Mouse (Mus musculus): Measurements from ENCODE around the gene Usp46.

Usp46 gene

DNA sequence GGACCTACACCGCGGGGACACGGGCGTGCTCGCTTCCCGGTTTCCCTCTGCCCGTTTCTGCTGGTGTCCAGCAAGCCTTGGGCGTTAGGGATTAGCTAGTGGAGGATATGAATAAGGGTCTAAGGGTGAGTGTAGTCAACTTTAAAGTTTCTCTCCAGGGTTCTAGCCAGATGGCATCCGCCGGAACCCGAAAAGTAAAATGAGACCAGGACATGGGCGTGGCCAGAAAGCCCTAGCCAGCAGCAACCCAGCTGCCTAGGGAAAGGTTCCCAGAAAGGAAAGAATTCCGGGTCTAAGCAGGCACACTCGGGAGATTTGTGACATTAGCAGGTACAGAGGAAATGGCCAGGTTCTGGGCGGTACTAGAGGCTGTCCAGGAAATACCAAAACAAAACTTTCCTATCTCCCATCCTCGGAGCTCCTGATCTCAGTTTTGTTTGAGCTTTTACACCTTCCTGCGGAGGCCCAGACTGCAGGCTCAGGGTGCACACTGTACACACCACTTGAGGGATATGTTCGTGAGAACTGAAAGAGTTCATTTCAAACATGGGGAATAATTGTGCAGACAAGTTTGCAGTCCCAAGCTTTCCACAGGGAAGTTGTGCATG, 587 bp upstream of the Usp46 start:
- DNase-seq, result peak; percentile 91

GRCm38 (mm10) chr5:74067346-74067745, 885 bp downstream of the Usp46 start:
- DNase-seq, result no peak

DNA sequence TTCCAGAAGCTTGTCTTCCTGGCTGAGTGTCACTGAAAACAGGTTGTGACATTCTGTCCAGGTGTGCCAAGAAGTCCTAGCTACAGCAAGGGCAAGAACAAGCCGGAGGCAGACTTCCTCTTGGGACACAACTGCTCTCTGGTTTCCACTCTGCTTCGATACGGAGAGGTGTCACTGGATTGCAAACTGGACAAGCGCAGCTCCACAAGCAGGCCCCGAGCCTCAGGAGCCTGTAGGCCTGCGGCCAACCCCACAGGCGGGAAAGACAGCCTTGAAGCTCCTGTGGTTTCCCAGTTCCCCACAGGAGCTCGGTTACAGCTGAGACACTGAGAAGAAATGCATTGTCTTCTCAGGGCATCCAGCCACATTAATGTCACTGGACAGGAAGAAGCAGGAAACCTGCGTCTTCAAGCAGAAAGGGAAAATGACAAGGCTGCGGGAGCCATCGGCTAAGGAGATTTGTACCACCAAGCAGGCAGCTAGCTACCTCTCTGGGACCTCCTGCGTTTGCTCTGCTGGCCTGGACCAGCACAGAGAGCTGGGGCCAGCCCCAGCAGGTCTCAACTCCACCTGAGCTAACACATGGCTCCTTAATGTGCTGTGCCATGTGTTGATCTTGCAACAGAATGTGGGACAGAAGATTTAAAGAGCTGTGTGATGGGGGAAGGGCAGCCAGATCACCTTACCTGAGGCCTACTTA, 1.7 kb downstream of the Usp46 start:
- peak; percentile 66 for DNase-seq

DNA sequence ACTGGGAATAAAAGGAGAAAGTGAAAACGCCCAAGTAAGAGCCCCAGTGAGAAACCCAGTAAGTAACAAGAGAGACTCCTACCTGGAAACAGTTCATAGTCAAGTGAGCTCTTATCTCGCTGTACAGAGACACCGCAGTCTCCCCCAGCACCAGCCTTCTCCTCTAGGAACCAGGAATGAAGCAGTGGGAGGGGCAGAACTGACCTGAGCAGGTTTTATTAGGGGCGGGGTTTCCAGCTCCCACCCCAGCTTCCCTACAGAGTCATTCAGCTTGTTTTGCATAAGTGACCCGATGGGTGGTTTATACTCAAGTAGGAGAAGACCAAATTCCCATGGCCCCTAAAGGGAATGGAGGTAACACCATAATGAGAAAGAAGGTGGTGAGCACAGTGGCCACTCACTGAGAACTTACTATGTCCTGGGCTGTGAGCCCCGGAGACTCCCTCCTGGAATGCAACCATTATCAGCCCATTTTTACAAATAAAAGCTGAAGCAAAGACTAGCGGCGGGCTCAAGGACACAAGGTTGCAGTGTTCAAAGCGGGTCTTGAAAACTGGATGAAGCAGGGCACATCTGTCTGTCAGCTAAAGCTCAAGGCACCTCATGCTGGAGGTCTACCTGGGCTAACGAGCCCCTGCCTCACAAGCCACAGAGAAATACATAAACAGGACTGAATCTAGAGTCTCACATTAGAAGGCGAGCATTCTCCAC, 2.5 kb downstream of the Usp46 start:
- DNase-seq, result peak; percentile 49

DNA sequence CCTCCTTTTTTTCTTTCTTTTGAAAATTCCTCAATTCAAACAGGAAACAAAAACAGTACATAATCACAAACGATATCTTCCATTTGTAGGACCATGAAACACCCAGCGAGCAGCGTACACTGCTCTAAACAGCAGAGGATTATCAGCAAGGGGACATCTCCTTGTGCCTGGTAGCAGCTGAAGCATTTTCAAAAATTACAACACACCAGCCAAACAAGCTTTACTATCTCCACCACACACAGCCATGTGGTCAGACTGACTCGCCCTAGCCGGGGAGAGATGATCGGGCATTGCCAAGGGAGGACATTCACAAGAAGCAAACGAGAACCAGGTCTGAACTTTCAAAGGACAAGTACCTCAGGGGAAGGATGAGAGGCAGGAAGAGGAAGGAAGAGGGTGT, 3.4 kb downstream of the Usp46 start:
- no peak for DNase-seq

GRCm38 (mm10) chr5:74063226-74063747, 4.9 kb downstream of the Usp46 start:
- no peak for DNase-seq

DNA sequence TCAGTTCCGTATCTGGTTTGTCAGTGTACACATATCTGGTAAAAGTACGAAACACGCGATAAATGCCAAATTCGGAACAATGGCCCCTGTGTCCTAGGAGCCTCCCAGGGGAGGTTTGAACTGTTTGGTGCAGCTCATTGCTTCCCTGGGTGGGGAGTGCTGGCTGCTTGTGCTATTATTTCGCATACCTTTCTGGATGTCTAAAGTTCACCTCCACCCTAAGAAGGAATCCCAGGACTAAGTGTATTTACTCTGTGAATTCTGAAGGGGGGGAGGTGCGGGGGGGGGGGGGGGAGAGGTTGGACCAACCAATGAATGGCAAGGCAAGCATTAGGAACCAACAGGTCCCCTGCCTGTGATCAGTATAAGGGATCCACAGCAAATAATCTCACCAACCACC, 6.0 kb downstream of the Usp46 start:
- no peak for DNase-seq

GRCm38 (mm10) chr5:74061408-74062047, 6.7 kb downstream of the Usp46 start:
- no peak for DNase-seq

DNA sequence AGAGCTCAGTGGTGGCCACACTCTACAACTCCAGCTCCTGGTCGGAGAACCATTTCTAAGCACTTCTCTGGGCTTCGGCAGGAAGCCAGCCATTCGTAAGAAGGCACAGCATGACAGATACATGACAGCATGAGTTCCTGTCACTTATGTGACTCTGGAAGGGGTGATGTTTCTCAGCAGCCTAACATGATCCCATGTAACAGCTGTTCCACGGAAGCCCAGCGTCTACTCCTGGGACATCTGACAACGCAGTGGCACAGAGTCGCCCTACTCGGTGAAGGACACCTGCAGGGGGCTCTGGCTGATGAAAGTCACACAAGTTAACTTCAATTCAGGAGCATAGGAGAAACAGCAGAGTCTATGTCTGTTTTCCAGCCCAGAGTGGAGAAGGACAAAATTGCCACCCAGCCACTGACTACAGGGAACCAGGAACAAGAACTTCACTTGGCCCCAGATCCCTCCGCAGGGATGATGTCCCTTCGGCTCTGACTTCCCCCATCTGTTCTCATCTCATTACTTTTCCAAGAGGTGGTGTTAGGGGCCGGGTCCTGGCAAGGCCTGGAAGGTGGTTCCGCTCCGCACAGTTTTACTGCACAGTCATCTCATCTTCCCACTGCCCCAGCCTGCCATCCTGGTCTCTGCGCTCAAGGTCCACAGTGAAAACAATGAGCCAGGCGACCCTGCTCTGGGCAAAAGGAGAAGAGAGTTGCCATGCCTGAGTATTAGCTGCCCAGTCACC, 15.9 kb downstream of the Usp46 start:
- no peak for DNase-seq

DNA sequence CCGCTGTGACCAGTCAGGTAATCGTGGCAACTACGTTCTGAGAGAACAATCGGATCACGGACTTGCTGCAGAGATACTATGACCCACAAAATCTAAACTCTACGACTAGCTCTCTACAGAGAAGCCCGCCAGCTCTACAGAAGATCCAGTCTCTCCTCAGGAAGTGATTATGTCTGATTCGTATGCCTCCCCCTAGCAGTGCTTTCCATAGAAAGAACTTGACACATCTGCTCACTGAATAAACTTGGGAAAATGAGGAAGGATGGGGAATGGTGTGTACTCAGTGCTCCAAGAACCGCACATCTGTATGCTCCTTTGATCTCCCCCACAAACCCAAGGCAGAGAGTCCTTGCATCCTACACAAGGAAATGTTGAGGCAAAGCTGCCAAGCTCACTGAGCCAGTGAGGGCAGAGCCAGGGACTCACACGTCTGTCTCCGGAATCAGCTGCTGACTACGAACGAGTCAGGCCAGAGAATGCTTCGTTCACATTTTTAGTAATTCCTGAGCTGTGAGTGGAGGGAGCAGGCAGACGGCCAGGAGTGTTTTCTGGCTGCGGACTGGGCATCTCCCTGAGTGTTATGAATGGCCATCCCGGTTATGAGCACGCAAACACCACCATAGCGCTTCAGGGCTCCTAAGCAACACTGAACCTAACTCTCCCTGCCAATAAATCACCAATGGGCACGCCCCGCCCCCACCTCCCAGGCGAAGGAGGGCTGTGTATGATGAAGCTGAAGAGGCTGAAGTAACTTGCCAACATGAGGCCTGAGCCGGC, 16.6 kb downstream of the Usp46 start:
- peak; percentile 76 for DNase-seq

- no peak for DNase-seq
Measured at GRCm38 (mm10) chr5:74050903-74051302, 17.3 kb downstream of the Usp46 start.

DNA sequence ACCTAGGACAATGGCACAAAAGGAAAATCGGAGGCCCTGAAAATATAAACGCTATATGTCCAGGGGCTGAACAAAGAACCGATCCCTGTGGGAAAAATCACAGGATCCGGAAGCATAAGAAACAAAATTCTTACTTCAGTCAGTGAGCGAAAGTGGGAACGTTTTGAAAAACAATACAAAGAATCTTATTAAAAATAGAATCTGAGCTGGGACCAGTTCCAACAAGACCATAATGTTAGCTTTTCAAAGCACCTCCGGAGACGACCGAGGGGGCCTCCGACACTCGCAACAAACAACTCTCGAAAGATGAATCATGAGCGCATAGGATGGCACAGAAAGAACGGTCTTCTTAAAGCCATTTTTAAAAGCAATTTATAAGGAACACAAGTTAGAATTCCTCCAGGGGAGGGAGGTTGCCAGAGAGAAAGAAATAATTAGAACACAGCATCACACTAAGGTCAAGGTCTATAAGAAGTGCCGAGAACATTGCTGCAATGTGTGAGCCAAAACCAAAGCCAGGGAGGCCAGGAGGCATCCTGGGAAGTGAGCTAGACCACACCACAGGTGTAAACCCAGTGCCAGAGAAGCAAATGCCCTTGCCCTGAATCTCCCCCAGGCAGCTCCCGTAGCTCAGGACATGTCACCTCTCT, 19.3 kb downstream of the Usp46 start:
- peak; percentile 28 for DNase-seq

DNA sequence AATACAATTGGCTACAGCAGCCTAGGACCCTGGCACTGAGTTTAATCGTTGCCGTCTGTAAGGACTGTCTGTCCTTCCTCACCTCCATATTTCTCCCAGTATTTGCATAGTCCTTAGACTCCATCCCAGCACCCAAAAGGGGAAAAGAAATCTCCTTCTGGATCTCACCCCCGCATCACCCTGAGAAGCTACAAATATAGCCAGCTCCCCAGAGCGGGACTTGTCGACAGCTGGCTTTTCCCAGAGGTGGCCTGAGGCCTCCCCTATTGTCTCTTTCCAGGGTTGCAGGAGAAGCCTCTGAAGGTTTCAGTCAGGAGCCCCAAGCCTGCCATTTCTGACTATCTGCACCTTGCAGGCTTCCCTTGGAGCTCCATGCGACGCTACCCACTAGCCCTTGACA, 23.6 kb downstream of the Usp46 start:
- no peak for DNase-seq

DNA sequence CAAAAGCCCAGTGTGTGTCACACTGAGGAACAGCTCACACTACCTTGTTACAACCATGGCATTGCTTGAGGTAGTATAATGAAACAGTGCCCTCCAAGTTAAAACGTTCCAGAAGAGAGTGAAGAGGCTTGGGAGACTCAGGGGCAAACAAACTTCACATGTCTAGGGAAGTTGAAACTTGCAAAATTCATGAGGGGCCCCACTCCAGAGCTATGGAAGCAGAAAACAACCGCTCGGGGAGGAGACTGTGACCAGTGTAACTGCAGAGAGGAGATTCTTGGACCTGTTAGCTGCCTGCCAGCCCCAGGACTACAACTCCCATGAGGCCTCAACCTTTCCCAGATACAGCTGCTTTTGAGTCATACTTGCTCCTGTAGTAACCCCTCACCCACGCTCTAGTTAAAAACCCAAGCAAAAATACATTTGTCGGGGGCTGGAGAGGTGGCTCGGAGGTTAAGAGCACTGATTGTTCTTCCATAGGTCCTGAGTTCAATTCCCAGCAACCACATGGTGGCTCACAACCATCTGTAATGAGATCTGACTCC, 25.4 kb downstream of the Usp46 start:
- DNase-seq, result no peak

DNA sequence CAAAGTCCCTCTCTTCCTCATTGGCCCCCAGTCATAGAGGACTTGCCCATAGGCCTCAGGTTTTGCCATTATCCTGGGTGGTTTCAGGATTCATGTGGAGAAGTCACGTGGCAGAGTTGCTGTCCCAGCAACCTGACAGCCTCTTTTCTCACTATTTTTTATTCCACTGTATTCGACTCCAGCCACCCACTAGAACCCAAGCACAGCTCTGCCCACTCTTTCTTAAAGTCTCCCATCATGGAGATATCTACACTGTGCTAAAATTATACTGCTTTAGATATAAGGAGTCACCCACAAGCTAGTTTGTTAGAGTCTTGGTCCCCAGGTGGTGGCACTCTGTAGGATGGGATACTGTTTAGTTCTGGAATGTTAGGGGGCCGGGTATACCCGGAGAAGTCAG, 27.7 kb downstream of the Usp46 start:
- DNase-seq, result no peak

GRCm38 (mm10) chr5:74035454-74035853, 32.8 kb downstream of the Usp46 start:
- no peak for DNase-seq

DNA sequence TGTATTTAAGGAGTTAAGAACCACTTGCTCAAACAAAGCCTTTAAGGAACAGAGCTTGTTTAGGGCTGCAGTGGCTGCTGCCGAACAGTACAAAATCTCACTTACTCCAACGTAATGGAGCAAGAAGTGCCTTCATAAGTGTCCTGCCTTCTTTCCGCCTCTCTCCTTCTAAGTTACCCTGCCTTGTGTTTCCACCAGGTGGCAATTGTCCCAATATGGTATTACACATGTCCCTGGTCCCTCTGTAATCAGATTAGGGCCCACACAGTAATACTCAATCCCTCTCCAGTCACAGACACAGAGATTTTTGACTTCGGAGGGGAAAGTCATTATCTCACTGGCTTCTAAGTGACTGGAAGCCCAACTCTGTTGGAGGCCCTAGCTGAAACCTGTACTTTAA, 34.1 kb downstream of the Usp46 start:
- no peak for DNase-seq

DNA sequence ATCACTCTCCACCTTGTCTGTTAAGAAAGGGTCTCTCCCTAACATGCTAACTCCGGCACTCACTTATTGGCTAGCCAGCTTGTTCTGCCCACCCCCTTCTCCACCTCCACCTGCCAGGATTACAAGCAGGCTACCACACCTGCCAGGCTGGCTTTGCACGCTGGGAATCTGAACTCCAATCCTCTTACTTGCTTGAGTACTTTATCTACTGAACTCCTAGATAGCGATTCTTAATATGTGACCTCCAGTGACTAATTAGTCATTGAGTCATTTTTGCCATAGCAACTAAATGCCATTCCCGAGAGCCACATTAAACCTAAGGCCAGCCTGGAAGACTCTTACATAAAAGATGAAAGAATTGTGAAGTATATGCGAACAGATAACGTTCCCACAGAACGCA, 38.4 kb downstream of the Usp46 start:
- no peak for DNase-seq

- no peak for DNase-seq
Measured at GRCm38 (mm10) chr5:74028691-74029479, 39.3 kb downstream of the Usp46 start.

DNA sequence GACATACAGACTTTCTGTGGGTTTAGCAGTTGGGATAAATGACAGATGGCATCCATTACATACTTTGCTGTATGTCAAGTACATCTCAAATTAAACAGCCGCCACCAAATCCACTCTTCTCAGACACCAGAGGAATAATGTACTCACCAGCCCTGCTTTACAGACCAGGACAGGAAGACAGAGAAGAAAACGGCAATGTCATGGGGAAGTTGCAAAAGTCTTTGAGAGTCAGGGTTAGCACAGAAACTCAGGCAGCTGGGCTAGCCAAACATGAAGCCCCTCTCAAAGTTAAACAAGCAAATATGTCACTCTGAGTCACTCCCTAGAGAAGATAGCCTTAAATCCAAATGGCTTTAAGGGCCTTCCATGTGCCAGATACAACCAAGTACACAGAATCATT, 40.0 kb downstream of the Usp46 start:
- DNase-seq, result no peak

Data from kidney, postnatal 14 days (tissue).